ENCODE assay signal across 7 mouse cellular contexts in the genomic region with DNA sequence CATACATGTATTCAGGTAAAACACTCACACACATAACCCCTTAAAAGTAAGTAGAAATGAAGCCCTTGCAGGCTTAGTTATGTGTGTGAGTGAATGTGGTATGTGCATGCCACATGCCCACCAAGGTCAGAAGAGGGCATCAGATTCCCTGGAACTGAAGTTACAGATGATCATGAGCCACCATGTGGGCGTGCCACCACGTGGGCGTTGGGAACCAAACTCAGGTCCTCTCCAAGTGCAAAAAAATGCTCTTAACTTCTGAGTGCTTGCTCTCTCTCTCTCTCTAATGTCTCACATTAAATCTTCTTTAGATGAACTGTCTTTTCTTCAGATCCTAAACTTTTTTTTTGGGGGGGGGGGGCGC. TPM values are rescaled to one million over a fixed set of nuclear protein-coding genes. Genes with fewer than 3 reads are reported as not detected.
DNase-seq lines count a peak whose midpoint lies in the region; ATAC-seq and TF ChIP-seq lines count a peak whose summit lies in the region.

A gene (minus strand): TSS at position 139 of the 364 bp plus-strand sequence.

- no peak for ATAC-seq in embryonic facial prominence, embryonic 12.5 days (ENCODE audit: insufficient number of reproducible peaks, insufficient read depth, low FRiP score, low TSS enrichment)
- 0 out of 2 replicates have a peak, but pooled peaks have one; percentile 25 for ATAC-seq in heart, postnatal 0 days (ENCODE audit: insufficient read depth, low read depth)

- whole genome bisulfite sequencing in embryonic facial prominence, embryonic 12.5 days = 23% methylated on average over 4 of the region's 4 CpGs
- 12% methylated on average over 4 of the region's 4 CpGs for WGBS in heart, postnatal 0 days

- H3K9ac ChIP-seq in ES-E14 (ENCODE audit: insufficient read depth, low read depth, low read length, poor library complexity, severe bottlenecking) = peak within 1 kb of the TSS; percentile 69
- peak within 1 kb of the TSS; percentile 63 for H3K9ac ChIP-seq in embryonic facial prominence, embryonic 12.5 days
- H3K9ac ChIP-seq in heart, postnatal 0 days (replicated peaks; ENCODE audit: low read depth, low read length) = peak within 1 kb of the TSS; percentile 81

- H3K27me3 ChIP-seq in embryonic facial prominence, embryonic 12.5 days = no peaks in the 10 kb centered on the region
- H3K27me3 ChIP-seq in heart, postnatal 0 days (ENCODE audit: control insufficient read depth, insufficient read depth, low read length) = no peaks in the 10 kb centered on the region

- H3K4me3 ChIP-seq in ES-E14 (ENCODE audit: insufficient read depth in 1 of 2, low read depth in 1 of 2, low read length in 2 of 2, poor library complexity in 1 of 2, severe bottlenecking in 1 of 2) = peak within 1 kb of the TSS; percentile 81 to 96
- peak within 1 kb of the TSS; percentile 65 for H3K4me3 ChIP-seq in embryonic facial prominence, embryonic 12.5 days
- H3K4me3 ChIP-seq in heart, postnatal 0 days (ENCODE audit: low read depth, low read length) = peak within 1 kb of the TSS; percentile 82

- TF ChIP-seq EP300 in heart, postnatal 0 days (IDR thresholded peaks at IDR 0.05; ENCODE audit: low read depth) = no peak

- H3K36me3 ChIP-seq in ES-E14 (ENCODE audit: control insufficient read depth, insufficient read depth, low read length, poor library complexity, severe bottlenecking) = peaks cover 7% of the 10 kb centered on the region; the same call in 1 of the 2 replicates
- H3K36me3 ChIP-seq in embryonic facial prominence, embryonic 12.5 days = peaks cover 18% of the 10 kb centered on the region
- peaks cover 19% of the 10 kb centered on the region for H3K36me3 ChIP-seq in heart, postnatal 0 days (replicated peaks; ENCODE audit: control insufficient read depth, insufficient read depth, low read length)

- in situ Hi-C loops in ES-E14 (cut with MboI; ENCODE audit: low sequenced_read_pairs in 2 of 2, unreplicated experiment in 2 of 2) = no loop called here

- H3K4me1 ChIP-seq in ES-E14 (ENCODE audit: control insufficient read depth in 2 of 2, insufficient read depth in 2 of 2, low read length in 2 of 2, poor library complexity in 1 of 2) = peaks cover 0 to 6% of the 10 kb centered on the region in 2 experiments; a peak in 2 of 4 replicates
- H3K4me1 ChIP-seq in embryonic facial prominence, embryonic 12.5 days = peaks cover 12% of the 10 kb centered on the region; the same call in 1 of the 2 replicates
- H3K4me1 ChIP-seq in heart, postnatal 0 days (ENCODE audit: control insufficient read depth, insufficient read depth) = peaks cover 10% of the 10 kb centered on the region; the same call in 1 of the 2 replicates

- no peak for TF ChIP-seq CTCF in heart, postnatal 0 days (IDR thresholded peaks at IDR 0.05; ENCODE audit: low read depth)

- DNase-seq in 416B (ENCODE audit: low read depth) (peak; percentile 89), ES-E14 (ENCODE audit: low read depth, low spot score) (no peak)
- DNase-seq in heart, postnatal 0 days (ENCODE audit: low spot score) = peak; percentile 50
- DNase-seq in layer of hippocampus, postnatal 10 days (ENCODE audit: low spot score in 2 of 2) = no peak
- peak; percentile 27 for DNase-seq in lung, postnatal 14 days
- DNase-seq in testis, postnatal 10 days (ENCODE audit: low spot score) = peak; percentile 64

- no peak within 1 kb of the TSS for H3K27ac ChIP-seq in ES-E14 (ENCODE audit: insufficient read depth, low read depth, low read length, poor library complexity, severe bottlenecking)
- H3K27ac ChIP-seq in embryonic facial prominence, embryonic 12.5 days = peak within 1 kb of the TSS; percentile 76
- peak within 1 kb of the TSS; percentile 95 for H3K27ac ChIP-seq in heart, postnatal 0 days (ENCODE audit: low read depth)

- H3K9me3 ChIP-seq in ES-E14 (ENCODE audit: control insufficient read depth, insufficient read depth, low read depth, low read length) = no peaks in the 10 kb centered on the region
- no peaks in the 10 kb centered on the region for H3K9me3 ChIP-seq in embryonic facial prominence, embryonic 12.5 days
- no peaks in the 10 kb centered on the region for H3K9me3 ChIP-seq in heart, postnatal 0 days (replicated peaks; ENCODE audit: control insufficient read depth, low read length)

- H3K4me2 ChIP-seq in embryonic facial prominence, embryonic 12.5 days (replicated peaks) = peak within 1 kb of the TSS; percentile 66
- peak within 1 kb of the TSS; percentile 97 for H3K4me2 ChIP-seq in heart, postnatal 0 days (ENCODE audit: low read depth, low read length)

TF ChIP-seq in ES-E14, 5 proteins besides CTCF, POLR2A, EP300 and RAD21:
- TF ChIP-seq ZC3H11A (IDR thresholded peaks at IDR 0.05; ENCODE audit: borderline replicate concordance, low read depth, low read length) (no peak), ZNF384 (IDR thresholded peaks at IDR 0.05; ENCODE audit: low read depth, low read length) (no peak), MAFK (IDR thresholded peaks at IDR 0.05; ENCODE audit: insufficient read depth, low read depth, low read length) (no peak), HCFC1 (IDR thresholded peaks at IDR 0.05; ENCODE audit: borderline replicate concordance, insufficient read depth, low read length) (no peak), CHD2 (IDR thresholded peaks at IDR 0.05; ENCODE audit: low read depth, low read length) (no peak)

RNA-seq across cellular contexts. Expression of the gene that starts here (rescaled TPM):
- 70.9 and 81.5 TPM in 2 replicates for total RNA-seq in ES-E14 (2012; rRNA removed)
- 22.9 and 31.7 TPM in 2 replicates for polyA plus RNA-seq in embryonic facial prominence, embryonic 12.5 days (2016; fragmentation: Nextera tagmentation; extraction: Ambion mirVana)
- total RNA-seq in heart, postnatal 0 days (2014; rRNA removed; ENCODE audit: low replicate concordance) = 77.8 and 87.4 TPM in 2 replicates
- 95.3 and 101 TPM in 2 replicates for polyA plus RNA-seq in heart, postnatal 0 days (2015; fragmentation: Nextera tagmentation; extraction: Ambion mirVana)
- 10 to 100 TPM; 70.2 to 82.5 TPM for total RNA-seq in layer of hippocampus, postnatal 10 days (2021)

Comparison
In these comparisons a context has a peak if more than half of its experiments do, and no peak if none do; other contexts are left out.
1. DNase-seq: peak in 416B (single experiment), heart, postnatal 0 days (single experiment), lung, postnatal 14 days (single experiment) and testis, postnatal 10 days (single experiment); none in ES-E14 (single experiment) and layer of hippocampus, postnatal 10 days (0 of 2).
2. Peak in every context shown above with its lines, with median percentiles within 50 percentile points of each other: H3K4me3 ChIP-seq and H3K9ac ChIP-seq.